Mouse (Mus musculus): ENCODE data around the gene Tgm3.

- TF ChIP-seq CTCF (IDR thresholded peaks at IDR 0.05; ENCODE audit: control insufficient read depth, insufficient read depth, low read length) (no peak), POLR2A (IDR thresholded peaks at IDR 0.05; ENCODE audit: borderline replicate concordance, control insufficient read depth, low read depth, low read length) (no peak)
Measured at GRCm38 (mm10) chr2:130068228-130068627, 56.1 kb downstream of the Tgm3 start.

All from bone marrow, adult 2 months (tissue).